Mouse (Mus musculus) erythroblast, adult 5-6 weeks (primary cell): ENCODE measurements around the gene Lingo3. TPM values are rescaled to one million over a fixed set of nuclear protein-coding genes. Genes with fewer than 3 reads are reported as not detected.
"Not testable (repeated sequence)": the region's sequence is repeated elsewhere in the genome, so short reads cannot be mapped to it uniquely, and the experiment has no call there.

Source experiments
- ATAC-seq: replicated peaks from 2 replicates; pipeline ENCODE4 v1.8.0; 2016; ENCODE audit warnings: moderate number of reproducible peaks, mild to moderate bottlenecking, moderate TSS enrichment, inconsistent platforms; ENCODE audit not compliant: poor library complexity, low FRiP score, severe bottlenecking
- total RNA-seq, 2 experiments: library from RNA; stranded (forward) in 1 of 2; stranded (reverse) in 1 of 2; fragments of 150-400 nt in 1 of 2; fragments of 200-764, 138-1000 nt in 1 of 2; gene quantifications; 2 replicates each; pipeline versions ENCODE4 v1.2.3 to v1.2.4; 2015 to 2017; ENCODE audit warnings: low replicate concordance in 2 of 2

Lingo3 gene
- total RNA-seq, 2 experiments from 2014 or later = not detected

DNA sequence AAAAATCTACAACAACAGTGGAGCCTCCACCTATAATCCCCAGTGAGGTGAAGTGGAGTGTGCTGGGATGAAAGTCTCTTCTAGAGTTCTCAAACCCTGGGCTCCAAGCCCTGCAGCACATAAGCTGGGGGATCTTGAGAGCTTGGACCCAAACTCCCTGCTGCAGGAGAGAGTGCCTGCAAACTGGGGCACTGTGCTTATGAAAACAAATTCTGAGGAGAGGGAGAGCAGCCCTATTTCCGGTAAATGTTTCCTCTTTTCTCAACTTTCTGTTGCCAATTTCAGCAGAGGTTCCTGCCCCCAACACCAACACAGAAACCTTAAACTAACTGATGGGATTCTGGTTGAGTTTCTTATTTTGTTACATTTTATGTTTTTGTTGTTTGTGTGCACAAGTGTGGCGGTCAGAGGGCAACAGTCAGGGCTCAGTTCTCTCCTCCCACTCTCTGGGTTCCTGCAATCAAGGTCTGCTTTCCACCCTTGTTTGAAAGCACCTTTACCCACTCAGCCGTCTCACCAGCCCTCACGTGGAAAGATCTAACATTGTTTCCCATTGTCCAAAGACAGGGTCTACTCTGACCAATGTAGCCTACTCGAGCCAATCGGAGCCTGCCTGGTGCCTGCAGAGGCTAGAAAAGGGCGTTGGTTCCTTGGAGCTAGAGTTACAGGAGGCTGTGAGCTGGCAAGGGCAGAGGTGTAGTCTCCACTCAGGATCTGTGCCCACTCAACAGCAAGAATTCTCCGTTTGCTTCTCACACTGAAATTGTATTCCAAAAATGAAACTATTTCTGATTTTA is 19.8 kb downstream of the Lingo3 start:
- peak; percentile 48 for ATAC-seq

- no peak for ATAC-seq
Observed at GRCm38 (mm10) chr10:80823316-80823715, 20.5 kb downstream of the Lingo3 start.

GRCm38 (mm10) chr10:80822528-80822927 is 21.3 kb downstream of the Lingo3 start:
- no peak for ATAC-seq

- ATAC-seq = no peak
Observed at GRCm38 (mm10) chr10:80821991-80822390, 21.8 kb downstream of the Lingo3 start.

GRCm38 (mm10) chr10:80819406-80819805 is 24.4 kb downstream of the Lingo3 start:
- no peak for ATAC-seq

DNA sequence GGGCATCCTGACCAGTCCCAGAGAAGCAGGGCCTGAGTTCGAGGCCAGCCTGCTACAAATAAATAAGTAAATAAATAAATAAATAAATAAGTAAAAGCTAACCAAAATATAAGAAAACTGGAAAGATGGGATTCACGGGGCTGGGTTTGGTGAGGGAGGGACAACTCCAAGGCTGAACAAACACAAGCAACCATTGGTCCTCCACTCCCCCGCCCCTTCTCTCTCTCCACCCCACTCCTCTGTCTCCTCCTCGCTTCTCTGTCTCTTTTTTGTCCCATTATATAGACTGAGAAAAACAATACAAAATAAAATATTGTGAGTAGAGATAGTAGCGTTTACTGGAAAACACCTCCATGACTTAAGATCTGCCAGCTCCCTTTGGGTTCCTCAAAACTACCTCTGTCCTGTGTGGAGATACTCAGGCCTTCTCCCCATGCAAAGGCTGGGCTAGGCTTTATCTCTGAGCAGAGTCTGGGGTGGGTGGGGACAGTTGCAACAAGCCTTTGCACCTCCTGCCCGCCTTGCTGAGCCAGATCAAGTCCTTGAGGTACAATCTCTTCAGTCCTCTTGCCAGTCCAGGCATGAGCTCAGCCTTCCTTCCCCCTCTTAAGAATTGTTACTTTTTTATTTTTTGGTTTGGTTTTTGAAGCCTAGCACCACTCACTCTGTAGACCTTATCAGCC is 25.1 kb downstream of the Lingo3 start:
- peak; percentile 96 for ATAC-seq

GRCm38 (mm10) chr10:80817955-80818354 is 25.9 kb downstream of the Lingo3 start:
- ATAC-seq = not testable (repeated sequence)

GRCm38 (mm10) chr10:80817164-80817563 is 26.7 kb downstream of the Lingo3 start:
- no peak for ATAC-seq

DNA sequence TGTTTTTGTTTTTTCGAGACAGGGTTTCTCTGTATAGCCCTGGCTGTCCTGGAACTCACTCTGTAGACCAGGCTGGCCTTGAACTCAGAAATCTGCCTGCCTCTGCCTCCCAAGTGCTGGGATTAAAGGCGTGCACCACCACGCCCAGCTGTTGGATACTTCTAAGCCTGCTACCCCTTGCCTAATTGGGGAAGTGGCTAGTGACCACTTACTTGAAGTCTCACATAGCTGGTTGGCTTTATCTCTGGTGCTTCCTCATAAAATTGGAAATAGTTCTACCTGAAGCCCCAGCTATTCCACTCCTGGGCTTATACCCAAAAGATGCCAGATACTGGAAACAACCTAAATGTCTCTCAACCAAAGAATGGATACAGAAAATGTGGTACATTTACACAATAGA is 27.5 kb downstream of the Lingo3 start:
- not testable (repeated sequence) for ATAC-seq

DNA sequence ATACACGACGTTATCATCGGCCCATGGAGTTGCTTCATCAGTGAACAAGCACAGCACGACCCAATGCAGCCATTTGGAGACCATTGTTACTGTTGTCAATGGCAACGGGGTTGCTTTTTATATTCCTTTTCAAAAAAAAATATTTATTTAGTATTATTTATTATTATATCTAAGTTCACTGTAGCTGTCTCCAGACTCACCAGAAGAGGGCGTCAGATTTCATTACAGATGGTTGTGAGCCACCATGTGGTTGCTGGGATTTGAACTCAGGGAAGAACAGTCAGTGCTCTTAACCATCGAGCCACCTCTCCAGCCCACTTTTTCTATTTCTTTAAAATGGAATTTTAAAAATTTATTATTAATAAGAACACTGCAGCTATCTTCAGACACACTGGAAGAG is 29.0 kb downstream of the Lingo3 start:
- ATAC-seq = no peak

DNA sequence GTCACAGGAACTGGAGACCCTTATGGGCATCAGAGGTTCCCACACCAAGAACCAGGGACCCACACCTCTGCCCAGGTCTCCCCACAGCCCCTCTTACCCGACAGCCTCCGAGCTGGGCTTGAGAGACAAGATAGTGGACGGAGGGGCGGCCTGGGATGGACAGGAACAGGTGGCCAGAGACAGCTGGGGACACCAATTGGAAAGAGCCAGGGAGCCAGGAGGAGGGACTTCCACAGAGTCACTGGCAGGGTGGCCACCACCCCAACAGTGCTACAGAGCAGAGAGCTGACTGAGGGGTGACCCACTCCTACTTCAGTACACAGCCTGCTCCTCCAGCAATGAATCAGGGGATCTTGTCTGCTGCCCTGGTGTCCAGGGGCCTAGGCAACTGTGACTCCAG is 30.5 kb downstream of the Lingo3 start, which contains the start of gene Jsrp1:
TSS of gene Jsrp1 (minus strand) at position 133 of the 400 bp plus-strand sequence.
- ATAC-seq = 0 out of 2 replicates have a peak, but pooled peaks have one; percentile 9

DNA sequence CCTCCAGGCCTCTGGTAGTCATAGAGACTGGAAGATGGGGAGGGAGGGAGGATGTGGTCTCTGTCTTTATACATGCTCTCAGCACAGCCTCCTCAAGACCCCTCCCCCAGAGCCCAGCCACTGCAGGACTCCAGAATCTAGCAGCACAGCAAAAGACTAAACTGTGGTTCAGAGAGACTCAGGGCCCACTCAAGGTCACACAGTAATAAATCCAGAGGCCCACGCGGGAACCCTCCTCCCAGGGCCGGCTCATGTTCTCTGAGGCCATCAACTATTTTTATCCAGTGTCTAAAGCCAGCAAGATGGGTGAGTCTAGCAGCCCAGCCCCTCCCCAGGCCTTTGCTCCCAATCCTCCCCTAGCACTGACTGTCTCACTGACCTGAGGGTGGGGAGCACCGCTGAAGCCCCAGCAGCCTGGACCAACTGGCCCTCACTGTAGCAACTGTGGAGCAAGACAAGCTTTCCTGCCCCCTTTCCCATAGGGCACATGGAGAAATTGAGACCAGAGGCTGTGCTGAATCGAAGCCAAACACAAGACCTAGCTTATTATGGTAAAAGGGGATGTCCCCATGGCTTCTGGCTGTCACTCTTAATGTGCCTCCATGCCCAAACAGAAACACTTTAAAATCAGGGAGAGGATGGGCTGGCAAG is 31.3 kb downstream of the Lingo3 start:
- ATAC-seq = no peak

- ATAC-seq = no peak
Observed at GRCm38 (mm10) chr10:80810084-80810483, 33.8 kb downstream of the Lingo3 start.

- no peak for ATAC-seq
Observed at GRCm38 (mm10) chr10:80808985-80809632, 34.7 kb downstream of the Lingo3 start.

DNA sequence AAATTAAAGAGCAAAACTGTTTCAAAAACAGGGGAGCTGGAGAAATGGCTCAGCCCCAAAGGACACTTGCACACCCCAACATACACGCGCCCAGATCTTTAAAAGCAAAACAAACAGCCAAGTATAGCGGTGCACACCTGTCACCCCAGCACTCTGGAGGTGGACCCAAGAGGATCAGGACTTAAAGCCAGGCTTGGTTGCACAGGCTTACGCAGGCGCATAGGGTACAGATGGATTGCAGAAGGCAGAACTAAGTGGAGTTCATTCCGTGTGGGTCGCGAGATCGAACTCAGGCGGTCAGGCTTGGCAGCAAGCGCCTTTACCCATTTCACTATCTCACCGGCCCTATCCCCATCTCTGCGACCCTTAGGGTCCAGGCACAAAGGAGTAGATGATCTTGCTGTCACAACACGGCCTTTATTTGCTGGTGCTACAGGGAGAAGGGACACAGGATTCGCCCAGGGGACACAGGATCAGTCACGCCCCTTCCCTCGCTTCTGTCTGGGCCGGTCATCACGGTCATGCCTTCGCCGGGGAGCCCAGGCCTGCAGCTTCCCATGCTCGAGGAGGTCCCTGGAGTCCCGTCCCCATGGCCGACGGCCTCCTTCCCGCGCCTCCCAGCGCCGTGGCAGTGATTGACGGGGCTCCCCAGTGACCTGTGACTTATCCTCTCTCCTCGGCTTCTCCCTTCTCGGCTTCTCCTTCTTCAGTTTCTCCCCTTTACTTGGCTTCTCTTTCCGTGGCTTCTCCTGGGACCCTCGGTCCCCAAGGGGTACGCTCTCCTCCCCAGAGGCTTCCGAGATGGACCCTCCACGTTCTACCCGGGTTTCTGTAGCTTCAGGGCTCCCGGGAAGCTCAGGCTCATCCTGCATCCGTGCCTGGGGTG is 35.5 kb downstream of the Lingo3 start:
- ATAC-seq = no peak

DNA sequence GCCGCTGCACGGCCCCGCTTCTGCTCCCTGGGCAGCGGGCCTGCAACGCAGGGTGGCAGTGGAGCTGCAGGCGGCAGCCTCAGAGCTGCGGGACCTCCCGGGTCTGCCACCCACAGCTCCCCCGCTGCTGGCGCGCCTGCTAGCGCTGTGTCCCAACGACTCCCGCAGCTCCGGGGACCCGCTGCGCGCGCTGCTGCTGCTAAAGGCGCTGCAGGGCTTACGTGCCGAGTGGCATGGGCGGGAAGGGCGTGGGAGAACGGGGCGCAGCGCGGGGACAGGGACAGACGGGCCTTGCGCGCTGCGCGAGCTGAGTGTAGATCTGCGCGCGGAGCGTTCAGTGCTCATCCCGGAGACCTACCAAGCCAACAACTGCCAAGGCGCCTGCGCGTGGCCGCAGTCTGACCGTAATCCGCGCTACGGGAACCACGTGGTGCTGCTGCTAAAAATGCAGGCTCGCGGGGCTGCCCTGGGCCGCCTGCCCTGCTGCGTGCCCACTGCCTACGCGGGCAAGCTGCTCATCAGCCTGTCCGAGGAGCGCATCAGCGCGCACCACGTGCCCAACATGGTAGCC is 36.7 kb downstream of the Lingo3 start:
- no peak for ATAC-seq

GRCm38 (mm10) chr10:80806341-80807056 is 37.3 kb downstream of the Lingo3 start:
- no peak for ATAC-seq

- ATAC-seq = peak; percentile 68
Observed at GRCm38 (mm10) chr10:80805925-80806324, 37.9 kb downstream of the Lingo3 start.
